Mouse (Mus musculus) liver, postnatal 0 days (tissue): ENCODE measurements around the gene Tle4.

Source experiments
- CTCF ChIP-seq: sonication (generic); IDR thresholded peaks from 2 replicates; pipeline ENCODE4 v1.5.1; 2016; ENCODE audit warnings: antibody characterized with exemption, low read depth
- EP300 ChIP-seq: IDR thresholded peaks from 2 replicates; pipeline ENCODE4 v1.6.1; 2016; ENCODE audit warnings: antibody characterized with exemption, low read depth, mild to moderate bottlenecking

- no peak for TF ChIP-seq CTCF
- TF ChIP-seq EP300, result no peak
Observed at GRCm38 (mm10) chr19:14595390-14595997, 2.4 kb downstream of the Tle4 start.
